Mouse (Mus musculus) forebrain, embryonic 15.5 days (tissue): ENCODE measurements around the gene Myoz2. TPM values are rescaled to one million over a fixed set of nuclear protein-coding genes. Genes with fewer than 3 reads are reported as not detected.

ENCODE experiments used
- ATAC-seq: fragments of 200-750 bp; cut with Nextera tagmentation; replicated peaks from 2 replicates; pipeline ENCODE4 v1.8.0; 2017; ENCODE audit warnings: mild to moderate bottlenecking, moderate TSS enrichment, moderate library complexity
- H3K27ac ChIP-seq: fragments of 300-500 bp; sonication (generic); replicated peaks from 2 replicates; pipeline ENCODE4 v1.5.1; 2015; ENCODE audit warnings: mild to moderate bottlenecking, inconsistent platforms
- H3K27me3 ChIP-seq: fragments of 300-500 bp; sonication (generic); 2 replicates; pipeline ENCODE4 v1.6.1; 2015; ENCODE audit warnings: inconsistent platforms
- H3K36me3 ChIP-seq: fragments of 300-500 bp; sonication (generic); 2 replicates; pipeline ENCODE4 v1.6.1; 2015; ENCODE audit warnings: mild to moderate bottlenecking, inconsistent platforms
- H3K4me1 ChIP-seq: fragments of 300-500 bp; sonication (generic); 2 replicates; pipeline ENCODE4 v1.6.1; 2015; ENCODE audit warnings: inconsistent platforms
- H3K4me2 ChIP-seq: fragments of 300-500 bp; sonication (generic); replicated peaks from 2 replicates; pipeline ENCODE4 v1.6.1; 2015; ENCODE audit warnings: mild to moderate bottlenecking, inconsistent platforms
- H3K4me3 ChIP-seq: fragments of 300-500 bp; sonication (generic); 2 replicates; pipeline ENCODE4 v1.5.1; 2015; ENCODE audit warnings: mild to moderate bottlenecking, inconsistent platforms
- H3K9ac ChIP-seq: fragments of 300-500 bp; sonication (generic); replicated peaks from 2 replicates; pipeline ENCODE4 v1.6.1; 2015; ENCODE audit warnings: mild to moderate bottlenecking, inconsistent platforms
- H3K9me3 ChIP-seq: fragments of 300-500 bp; sonication (generic); 2 replicates; pipeline ENCODE4 v1.6.1; 2016; ENCODE audit warnings: inconsistent platforms
- WGBS: fragments of 180-500 bp; shearing (Covaris S2); methylation state at CpG from one replicate; pipeline ENCODE4 v1.1.7; 2015; ENCODE audit warnings: mixed read lengths; 5-methylcytosine and 5-hydroxymethylcytosine counted together
- polyA plus RNA-seq: library from polyadenylated mRNA; unstranded; fragments of >200 nt; fragmentation: Nextera tagmentation; extraction: Ambion mirVana; gene quantifications from 2 replicates; pipeline ENCODE4 v1.2.1, GENCODE M21; 2015

Gene Myoz2
- not detected in 2 replicates for polyA plus RNA-seq

- WGBS = 93% methylated on average over 7 of the region's 7 CpGs
- no peak for ATAC-seq
- no peak within 1 kb of the TSS for H3K4me2 ChIP-seq
These were observed at the start of gene Myoz2 for GRCm38 (mm10) chr3:123034752-123035151. TSS of gene Myoz2 (minus strand) at chr3:123035015.

GRCm38 (mm10) chr3:123081665-123082064 is 46.9 kb upstream of the Myoz2 start:
- no peak overlapping the region for H3K4me3 ChIP-seq
- WGBS = 93% methylated on average over 3 of the region's 3 CpGs
- H3K4me1 ChIP-seq = no peaks in the 10 kb centered on the region
- no peaks in the 10 kb centered on the region for H3K9me3 ChIP-seq
- H3K4me2 ChIP-seq = no peak overlapping the region
- no peak overlapping the region for H3K9ac ChIP-seq
- H3K27ac ChIP-seq = no peak overlapping the region
- no peak for ATAC-seq
- no peaks in the 10 kb centered on the region for H3K27me3 ChIP-seq
- no peaks in the 10 kb centered on the region for H3K36me3 ChIP-seq

More at GRCm38 (mm10) chr3:123034752-123035151, at the start of gene Myoz2:
- H3K27ac ChIP-seq = no peak within 1 kb of the TSS
- no peak within 1 kb of the TSS for H3K4me3 ChIP-seq
- H3K36me3 ChIP-seq = no peaks in the 10 kb centered on the region
- H3K9ac ChIP-seq = no peak within 1 kb of the TSS
- H3K4me1 ChIP-seq = no peaks in the 10 kb centered on the region
- no peaks in the 10 kb centered on the region for H3K9me3 ChIP-seq
- no peaks in the 10 kb centered on the region for H3K27me3 ChIP-seq

GRCm38 (mm10) chr3:123080943-123081342 is 46.1 kb upstream of the Myoz2 start:
- no peak overlapping the region for H3K4me2 ChIP-seq
- no peak overlapping the region for H3K4me3 ChIP-seq
- no peak overlapping the region for H3K9ac ChIP-seq
- 38% methylated on average over 7 of the region's 7 CpGs for WGBS
- no peaks in the 10 kb centered on the region for H3K27me3 ChIP-seq
- no peaks in the 10 kb centered on the region for H3K4me1 ChIP-seq
- H3K9me3 ChIP-seq = no peaks in the 10 kb centered on the region
- no peak overlapping the region for H3K27ac ChIP-seq
- no peaks in the 10 kb centered on the region for H3K36me3 ChIP-seq
- ATAC-seq = peak; percentile 64

- H3K9me3 ChIP-seq = no peaks in the 10 kb centered on the region
- WGBS = 79% methylated on average over 19 of the region's 19 CpGs
- H3K27ac ChIP-seq = no peak overlapping the region
- ATAC-seq = no peak
- no peaks in the 10 kb centered on the region for H3K27me3 ChIP-seq
- no peak overlapping the region for H3K9ac ChIP-seq
- H3K4me3 ChIP-seq = no peak overlapping the region
- no peaks in the 10 kb centered on the region for H3K36me3 ChIP-seq
- no peaks in the 10 kb centered on the region for H3K4me1 ChIP-seq
- H3K4me2 ChIP-seq = no peak overlapping the region
These were observed 45.4 kb upstream of the Myoz2 start for GRCm38 (mm10) chr3:123080017-123080725.

GRCm38 (mm10) chr3:123075759-123076158 is 40.9 kb upstream of the Myoz2 start:
- no peak overlapping the region for H3K4me2 ChIP-seq
- H3K4me1 ChIP-seq = no peaks in the 10 kb centered on the region
- no peak overlapping the region for H3K9ac ChIP-seq
- no peaks in the 10 kb centered on the region for H3K36me3 ChIP-seq
- no peak overlapping the region for H3K4me3 ChIP-seq
- no peak for ATAC-seq
- H3K27ac ChIP-seq = no peak overlapping the region
- no peaks in the 10 kb centered on the region for H3K9me3 ChIP-seq
- 85% methylated on average over 3 of the region's 3 CpGs for WGBS
- no peaks in the 10 kb centered on the region for H3K27me3 ChIP-seq

GRCm38 (mm10) chr3:123075034-123075433 is 40.2 kb upstream of the Myoz2 start:
- H3K27ac ChIP-seq = no peak overlapping the region
- no peaks in the 10 kb centered on the region for H3K27me3 ChIP-seq
- H3K9ac ChIP-seq = no peak overlapping the region
- no peaks in the 10 kb centered on the region for H3K4me1 ChIP-seq
- no peak overlapping the region for H3K4me2 ChIP-seq
- no peak overlapping the region for H3K4me3 ChIP-seq
- H3K9me3 ChIP-seq = no peaks in the 10 kb centered on the region
- no peak for ATAC-seq
- no peaks in the 10 kb centered on the region for H3K36me3 ChIP-seq

GRCm38 (mm10) chr3:123073351-123073750 is 38.5 kb upstream of the Myoz2 start:
- H3K4me3 ChIP-seq = no peak overlapping the region
- H3K27ac ChIP-seq = no peak overlapping the region
- H3K9ac ChIP-seq = no peak overlapping the region
- no peak overlapping the region for H3K4me2 ChIP-seq
- no peaks in the 10 kb centered on the region for H3K9me3 ChIP-seq
- no peak for ATAC-seq
- no peaks in the 10 kb centered on the region for H3K36me3 ChIP-seq
- H3K4me1 ChIP-seq = no peaks in the 10 kb centered on the region
- no peaks in the 10 kb centered on the region for H3K27me3 ChIP-seq

GRCm38 (mm10) chr3:123072472-123072871 is 37.7 kb upstream of the Myoz2 start:
- H3K36me3 ChIP-seq = no peaks in the 10 kb centered on the region
- H3K4me1 ChIP-seq = no peaks in the 10 kb centered on the region
- H3K9ac ChIP-seq = no peak overlapping the region
- no peaks in the 10 kb centered on the region for H3K9me3 ChIP-seq
- no peak for ATAC-seq
- no peak overlapping the region for H3K4me2 ChIP-seq
- no peaks in the 10 kb centered on the region for H3K27me3 ChIP-seq
- no peak overlapping the region for H3K4me3 ChIP-seq
- no CpG with 5 or more reads among the region's 1 CpGs for whole genome bisulfite sequencing
- no peak overlapping the region for H3K27ac ChIP-seq

- ATAC-seq = no peak
- H3K27me3 ChIP-seq = no peaks in the 10 kb centered on the region
- no peak overlapping the region for H3K27ac ChIP-seq
- H3K4me1 ChIP-seq = no peaks in the 10 kb centered on the region
- WGBS = 98% methylated on average over 1 of the region's 1 CpGs
- H3K4me2 ChIP-seq = no peak overlapping the region
- H3K36me3 ChIP-seq = no peaks in the 10 kb centered on the region
- H3K9ac ChIP-seq = no peak overlapping the region
- no peak overlapping the region for H3K4me3 ChIP-seq
- no peaks in the 10 kb centered on the region for H3K9me3 ChIP-seq
These were observed 36.2 kb upstream of the Myoz2 start for GRCm38 (mm10) chr3:123070996-123071395.

- Histone ChIP-seq H3K4me1 (no peaks in the 10 kb centered on the region), H3K27me3 (no peaks in the 10 kb centered on the region), H3K27ac (no peak overlapping the region), H3K36me3 (no peaks in the 10 kb centered on the region), H3K4me2 (no peak overlapping the region), H3K9me3 (no peaks in the 10 kb centered on the region), H3K9ac (no peak overlapping the region), H3K4me3 (no peak overlapping the region)
- WGBS = 94% methylated on average over 7 of the region's 7 CpGs
- no peak for ATAC-seq
These were observed 32.0 kb upstream of the Myoz2 start for GRCm38 (mm10) chr3:123066836-123067235.

GRCm38 (mm10) chr3:123065466-123065865 is 30.7 kb upstream of the Myoz2 start:
- H3K4me1 ChIP-seq = no peaks in the 10 kb centered on the region
- 81% methylated on average over 5 of the region's 5 CpGs for WGBS
- no peak overlapping the region for H3K4me3 ChIP-seq
- H3K27me3 ChIP-seq = no peaks in the 10 kb centered on the region
- H3K9ac ChIP-seq = no peak overlapping the region
- no peaks in the 10 kb centered on the region for H3K36me3 ChIP-seq
- H3K4me2 ChIP-seq = no peak overlapping the region
- H3K9me3 ChIP-seq = no peaks in the 10 kb centered on the region
- H3K27ac ChIP-seq = no peak overlapping the region
- no peak for ATAC-seq

GRCm38 (mm10) chr3:123064186-123064585 is 29.4 kb upstream of the Myoz2 start:
- Histone ChIP-seq H3K36me3 (no peaks in the 10 kb centered on the region), H3K4me3 (no peak overlapping the region), H3K4me1 (no peaks in the 10 kb centered on the region), H3K9me3 (no peaks in the 10 kb centered on the region), H3K27ac (no peak overlapping the region), H3K4me2 (no peak overlapping the region), H3K9ac (no peak overlapping the region), H3K27me3 (no peaks in the 10 kb centered on the region)
- no peak for ATAC-seq
- WGBS = 14% methylated on average over 5 of the region's 5 CpGs

GRCm38 (mm10) chr3:123061931-123062330 is 27.1 kb upstream of the Myoz2 start:
- Histone ChIP-seq H3K4me1 (no peaks in the 10 kb centered on the region), H3K9me3 (no peaks in the 10 kb centered on the region), H3K27me3 (no peaks in the 10 kb centered on the region), H3K9ac (no peak overlapping the region), H3K27ac (no peak overlapping the region), H3K4me3 (no peak overlapping the region), H3K4me2 (no peak overlapping the region), H3K36me3 (no peaks in the 10 kb centered on the region)
- WGBS = 81% methylated on average over 2 of the region's 2 CpGs
- no peak for ATAC-seq
